Mouse (Mus musculus) liver, postnatal 0 days (tissue): ENCODE data around the gene Igf2bp3.

Experiments
- CTCF ChIP-seq: sonication (generic); IDR thresholded peaks from 2 replicates; pipeline ENCODE4 v1.5.1; 2016; ENCODE audit warnings: antibody characterized with exemption, low read depth
- EP300 ChIP-seq: IDR thresholded peaks from 2 replicates; pipeline ENCODE4 v1.6.1; 2016; ENCODE audit warnings: antibody characterized with exemption, low read depth, mild to moderate bottlenecking

DNA sequence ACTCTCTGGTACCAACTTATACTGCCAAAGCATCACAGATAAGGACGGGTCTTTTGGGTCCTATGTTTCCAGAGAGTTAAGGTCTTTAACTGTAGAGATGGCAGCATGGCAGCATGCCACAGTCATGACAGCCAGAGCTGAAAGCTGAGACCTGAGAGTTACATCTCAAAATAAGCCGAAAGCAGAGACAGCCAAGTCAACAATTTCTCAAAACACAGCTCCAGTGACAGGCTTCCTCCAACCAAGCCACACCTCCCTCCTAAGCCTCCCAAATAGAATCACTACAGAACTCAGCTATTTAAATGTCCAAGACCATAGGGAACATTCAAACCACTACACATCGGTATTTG lies 58.0 kb downstream of the Igf2bp3 start:
- TF ChIP-seq CTCF (no peak), EP300 (no peak)
